Mouse (Mus musculus): ENCODE measurements around the gene E030018B13Rik.

GRCm38 (mm10) chr7:63916268-63916907 lies at the start of gene E030018B13Rik:
- no peak for TF ChIP-seq POLR2AphosphoS5 (IDR thresholded peaks at IDR 0.05; ENCODE audit: borderline replicate concordance, low read depth, low read length)
- TF ChIP-seq BHLHE40 (IDR thresholded peaks at IDR 0.05; ENCODE audit: borderline replicate concordance, low read depth, low read length), result no peak
- TF ChIP-seq CTCF (IDR thresholded peaks at IDR 0.05 in 2 of 3, conservative IDR thresholded peaks at IDR 0.05 in 1 of 3; ENCODE audit: control insufficient read depth in 1 of 3, insufficient read depth in 1 of 3, low read depth in 2 of 3, low read length in 3 of 3, poor library complexity in 1 of 3, severe bottlenecking in 1 of 3), result no peak
- no peak for TF ChIP-seq MXI1 (IDR thresholded peaks at IDR 0.05; ENCODE audit: low read depth, low read length)
- TF ChIP-seq UBTF (IDR thresholded peaks at IDR 0.05; ENCODE audit: borderline replicate concordance, insufficient read depth, low read depth, low read length), result no peak
- no peak for TF ChIP-seq E2F4 (IDR thresholded peaks at IDR 0.05; ENCODE audit: borderline replicate concordance, low read depth, low read length)
- TF ChIP-seq ELF1 (IDR thresholded peaks at IDR 0.05; ENCODE audit: low read depth, low read length), result no peak
- no peak for TF ChIP-seq POLR2A (IDR thresholded peaks at IDR 0.05; ENCODE audit: control insufficient read depth in 1 of 2, insufficient read depth in 1 of 2, low read depth in 1 of 2, low read length in 2 of 2, poor library complexity in 1 of 2)
- no peak for TF ChIP-seq POLR2AphosphoS2 (IDR thresholded peaks at IDR 0.05; ENCODE audit: low read length)
- no peak for TF ChIP-seq HCFC1 (IDR thresholded peaks at IDR 0.05; ENCODE audit: low read depth, low read length)

Measured in MEL (cell line).